Comparison of ENCODE assay signal across 20 mouse cellular contexts in genomic region chr19:55053163-55053562, GRCm38 (mm10).
DNase-seq lines count a peak whose midpoint lies in the region; ATAC-seq and TF ChIP-seq lines count a peak whose summit lies in the region.
"Had no signal": no experiment of that assay in that cellular context is flagged by ENCODE, and none has a peak within 500 bp of the region (broad histone marks: within the 10 kb centered on the region; RNA-seq: fewer than 3 reads in every experiment).

No protein-coding gene starts in this region.

- no peak overlapping the region for H3K27ac ChIP-seq in layer of hippocampus, adult 2 months
- H3K27ac ChIP-seq: forebrain, embryonic 10.5 days; forebrain, embryonic 13.5 days; gastrocnemius, adult 2 months; hindbrain, embryonic 12.5 days; hindbrain, embryonic 15.5 days had no signal

- H3K4me3 ChIP-seq in layer of hippocampus, adult 2 months: no peak overlapping the region
- H3K4me3 ChIP-seq: forebrain, embryonic 10.5 days; forebrain, embryonic 13.5 days; gastrocnemius, adult 2 months; hindbrain, embryonic 12.5 days; hindbrain, embryonic 15.5 days had no signal

- DNase-seq in frontal cortex, postnatal 14 days (ENCODE audit: low spot score in 2 of 2): no peak
- peak; percentile 33 to 52 for DNase-seq in layer of hippocampus, adult 2 months (ENCODE audit: low spot score in 2 of 2)
- no peak for DNase-seq in layer of hippocampus, adult 8-10 months (ENCODE audit: low spot score in 2 of 2)
- DNase-seq in right cerebral cortex, adult 18-20 months: peak; percentile 28
- DNase-seq in right cerebral cortex, postnatal 25 days: no peak
- DNase-seq: adrenal gland, adult 8-10 months; adrenal gland, postnatal 25 days; cerebellum, adult 18-20 months; cerebellum, adult 9-10 months; cerebellum, postnatal 14 days; gastrocnemius, adult 2 months; gastrocnemius, postnatal 14 days; heart, adult 11 months had no signal

- peak; percentile 59 for ATAC-seq in frontal cortex, adult (ENCODE audit: low TSS enrichment)
- ATAC-seq: activated CD4-positive, CD25-positive, alpha-beta regulatory T cell, adult 4 months; forebrain, embryonic 13.5 days; forebrain, embryonic 16.5 days had no signal

- TF ChIP-seq CTCF in layer of hippocampus, adult 2 months (conservative IDR thresholded peaks at IDR 0.05): no peak

Comparison
In these comparisons a context has a peak if more than half of its experiments do, and no peak if none do; other contexts are left out.
1. DNase-seq: peak in layer of hippocampus, adult 2 months (2 of 2) and right cerebral cortex, adult 18-20 months (single experiment); none in frontal cortex, postnatal 14 days (0 of 2), layer of hippocampus, adult 8-10 months (0 of 2) and right cerebral cortex, postnatal 25 days (single experiment).